Mouse (Mus musculus) CH12.LX (cell line): ENCODE measurements at regions not wholly inside any gene's neighbourhood (a gene's known extent, or its start where the extent isn't known, plus 50 kb on each side); places are given as distances from the start of the nearest gene placed in this dataset.

ENCODE experiments used
- BHLHE40 ChIP-seq: IDR thresholded peaks from 2 replicates; pipeline ENCODE4 v1.6.1; 2011; ENCODE audit warnings: mild to moderate bottlenecking, low read depth, low read length, improper control_type of control experiment
- CTCF ChIP-seq, 2 experiments: IDR thresholded peaks in 1 of 2; conservative IDR thresholded peaks in 1 of 2; 2 replicates each; pipeline ENCODE4 v1.5.1; 2011 to 2012; ENCODE audit warnings: low read depth in 2 of 2, low read length in 2 of 2, improper control_type of control experiment in 1 of 2, inconsistent platforms in 1 of 2, mild to moderate bottlenecking in 1 of 2, moderate library complexity in 1 of 2
- E2F4 ChIP-seq: IDR thresholded peaks from 2 replicates; pipeline ENCODE4 v1.6.1; 2011; ENCODE audit warnings: low read depth, low read length, improper control_type of control experiment; ENCODE audit not compliant: insufficient replicate concordance
- EP300 ChIP-seq: IDR thresholded peaks from 2 replicates; pipeline ENCODE4 v1.6.1; 2011; ENCODE audit warnings: low read length, improper control_type of control experiment
- MAFK ChIP-seq: IDR thresholded peaks from 2 replicates; pipeline ENCODE4 v1.6.1; 2011; ENCODE audit warnings: low read length, improper control_type of control experiment; ENCODE audit not compliant: insufficient replicate concordance
- MEF2A ChIP-seq: IDR thresholded peaks from 2 replicates; pipeline ENCODE4 v1.6.1; 2014; ENCODE audit warnings: low read depth, mild to moderate bottlenecking, inconsistent platforms, low read length, improper control_type of control experiment, borderline replicate concordance
- POLR2A ChIP-seq: IDR thresholded peaks from 2 replicates; pipeline ENCODE4 v1.6.1; 2011; ENCODE audit warnings: low read depth, mild to moderate bottlenecking, improper control_type of control experiment, low read length
- SMC3 ChIP-seq: IDR thresholded peaks from 2 replicates; pipeline ENCODE4 v1.6.1; 2011; ENCODE audit warnings: low read depth, low read length, improper control_type of control experiment
- ZC3H11A ChIP-seq: IDR thresholded peaks from 2 replicates; pipeline ENCODE4 v1.6.1; 2012; ENCODE audit warnings: low read depth, mild to moderate bottlenecking, inconsistent platforms, low read length, improper control_type of control experiment

DNA sequence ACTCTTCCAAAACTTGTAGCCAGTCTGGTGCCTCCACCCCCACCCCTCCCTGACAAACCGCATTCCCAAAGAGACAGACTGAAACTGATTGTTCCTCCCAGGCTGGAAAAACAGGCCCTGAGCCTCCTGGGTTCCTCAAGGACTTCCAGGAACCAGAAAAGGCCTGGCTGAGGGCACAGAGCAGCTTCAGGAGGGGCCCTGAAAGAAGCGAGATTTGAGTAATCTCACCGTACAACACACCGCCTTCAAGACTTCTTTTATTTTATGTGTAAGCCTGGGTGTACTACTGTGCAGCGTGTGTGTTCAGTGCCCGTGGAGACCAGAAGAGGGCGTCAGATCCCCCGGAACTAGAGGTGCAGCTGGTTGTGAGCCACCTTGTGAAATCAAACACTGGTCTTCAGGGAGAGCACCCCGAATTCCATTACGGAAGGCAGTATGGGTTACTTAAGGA lies 96.4 kb upstream of the Errfi1 start:
- TF ChIP-seq E2F4 (no peak), CTCF (conservative IDR thresholded peaks at IDR 0.05 in 1 of 2, IDR thresholded peaks at IDR 0.05 in 1 of 2; ENCODE audit: low read depth in 2 of 2, low read length in 2 of 2) (peak in 1 of 2 experiments; percentile 34; a peak in 2 of 4 replicates), MEF2A (no peak), MAFK (no peak), EP300 (no peak), ZC3H11A (no peak), SMC3 (peak; percentile 27; the same call in 1 of the 2 replicates), BHLHE40 (no peak), POLR2A (no peak)
